Mouse (Mus musculus) left cerebral cortex, postnatal 10 days (tissue): ENCODE results near the gene Olfr56. TPM values are rescaled to one million over a fixed set of nuclear protein-coding genes. Genes with fewer than 3 reads are reported as not detected.
"Not testable (repeated sequence)": the region's sequence is repeated elsewhere in the genome, so short reads cannot be mapped to it uniquely, and the experiment has no call there.

ENCODE experiments used
- DNase-seq, 2 experiments: peaks; one replicate each; pipeline ENCODE4 v3.0.0; 2021 to 2022; ENCODE audit warnings: low spot score in 2 of 2, mixed read lengths in 1 of 2; ENCODE audit errors: extremely low spot score in 1 of 2
- intact Hi-C: fragments of 180-260 bp; cut with DNase I; formaldehyde crosslinking; loops from one replicate; pipeline ENCODE4 v1.15.1; 2025
- total RNA-seq, 2 experiments: library from RNA; stranded (reverse); gene quantifications; 2 replicates each; pipeline ENCODE4 v1.2.3; 2021

Olfr56 gene
- total RNA-seq: not detected

- intact Hi-C loops, DNase-seq: not testable (repeated sequence)
Measured at GRCm38 (mm10) chr11:48978240-48978939, at the start of gene Olfr56. Gene Olfr56, plus strand, starts transcription at chr11:48978889.

- intact Hi-C loops, DNase-seq: not testable (repeated sequence)
Measured at GRCm38 (mm10) chr11:48933422-48933821, 45.3 kb upstream of the Olfr56 start.

DNA sequence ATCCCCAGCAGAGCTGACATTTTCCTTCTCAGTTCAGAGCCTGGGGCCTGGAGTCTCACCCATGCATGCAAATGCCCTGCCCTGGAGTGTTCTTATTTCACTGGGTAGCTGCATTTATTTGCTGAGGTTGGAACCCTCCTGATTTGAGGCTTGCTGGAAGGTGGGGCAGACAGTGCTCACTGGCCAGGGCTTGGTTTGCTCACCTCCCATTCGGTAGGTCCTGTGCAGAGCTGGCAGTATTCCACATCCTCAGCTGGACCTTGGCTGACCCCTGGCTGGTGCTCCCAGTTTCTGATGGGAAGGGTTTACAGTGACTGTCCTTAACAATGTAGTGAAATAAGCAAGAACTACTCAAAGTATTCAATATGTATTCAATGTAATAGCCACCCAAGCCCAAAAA, 44.8 kb upstream of the Olfr56 start:
- intact Hi-C loops, DNase-seq: not testable (repeated sequence)

DNA sequence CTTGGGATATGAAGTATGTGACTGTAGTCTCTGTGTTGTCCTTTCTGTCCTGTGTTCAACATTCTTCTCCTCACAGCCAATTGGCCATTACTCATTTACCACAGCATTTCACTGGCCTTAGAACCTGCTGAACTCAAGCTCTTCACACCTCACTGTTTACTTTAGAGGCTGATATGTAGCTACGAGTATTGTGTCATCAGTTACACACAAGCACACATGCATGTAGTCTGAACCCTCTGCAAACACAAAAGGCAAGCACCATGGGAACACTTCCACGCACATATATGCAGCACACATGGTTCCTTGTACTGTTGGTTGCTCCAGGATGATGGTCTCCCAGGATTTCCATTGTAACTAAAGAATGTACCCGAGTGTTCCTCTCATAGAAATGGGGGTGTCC, 43.4 kb upstream of the Olfr56 start:
- DNase-seq, intact Hi-C loops: not testable (repeated sequence)

GRCm38 (mm10) chr11:48939286-48939685, 39.4 kb upstream of the Olfr56 start:
- DNase-seq, intact Hi-C loops: not testable (repeated sequence)

DNA sequence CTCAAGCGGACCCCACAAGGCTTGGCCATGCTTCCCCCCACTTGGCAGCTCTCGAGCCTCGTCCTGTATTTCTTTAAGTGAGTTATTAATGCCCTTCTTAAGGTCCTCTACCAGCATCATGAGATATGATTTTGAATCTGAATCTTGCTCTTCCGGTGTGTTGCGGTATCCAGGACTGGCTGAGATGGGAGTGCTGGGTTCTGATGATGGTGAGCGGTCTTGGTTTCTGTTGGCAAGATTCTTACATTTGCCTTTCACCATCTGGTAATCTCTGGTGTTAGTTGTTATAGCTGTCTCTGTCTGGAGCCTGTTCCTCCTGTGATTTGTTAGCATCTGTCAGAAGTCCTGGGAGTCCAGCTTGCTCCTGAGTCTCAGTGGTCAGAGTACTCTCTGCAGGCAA, 32.6 kb upstream of the Olfr56 start, which contains the start of gene Psme2b:
Psme2b (minus strand) TSS at position 101 of the 400 bp plus-strand sequence.
- DNase-seq: not testable (repeated sequence)

DNA sequence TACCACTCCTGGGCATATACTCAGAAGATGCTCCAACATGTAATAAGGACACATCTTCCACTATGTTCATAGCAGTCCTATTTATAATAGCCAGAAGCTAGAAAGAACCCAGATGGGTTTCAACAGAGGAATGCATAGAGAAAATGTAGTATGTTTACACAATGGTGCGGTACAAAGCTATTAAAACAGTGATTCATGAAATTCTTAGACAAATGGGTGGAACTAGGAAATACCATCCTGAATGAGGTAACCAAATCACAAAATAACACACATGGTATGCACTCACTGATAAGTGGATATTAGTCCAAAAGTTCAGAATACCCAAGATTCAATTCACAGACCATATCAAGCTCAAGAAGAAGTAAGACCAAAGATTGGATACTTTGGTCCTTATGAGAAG, 4.0 kb upstream of the Olfr56 start:
- intact Hi-C loops: not testable (repeated sequence)

More for the DNA sequence above, 32.6 kb upstream of the Olfr56 start, which contains the start of gene Psme2b:
- intact Hi-C loops: not testable (repeated sequence)

DNA sequence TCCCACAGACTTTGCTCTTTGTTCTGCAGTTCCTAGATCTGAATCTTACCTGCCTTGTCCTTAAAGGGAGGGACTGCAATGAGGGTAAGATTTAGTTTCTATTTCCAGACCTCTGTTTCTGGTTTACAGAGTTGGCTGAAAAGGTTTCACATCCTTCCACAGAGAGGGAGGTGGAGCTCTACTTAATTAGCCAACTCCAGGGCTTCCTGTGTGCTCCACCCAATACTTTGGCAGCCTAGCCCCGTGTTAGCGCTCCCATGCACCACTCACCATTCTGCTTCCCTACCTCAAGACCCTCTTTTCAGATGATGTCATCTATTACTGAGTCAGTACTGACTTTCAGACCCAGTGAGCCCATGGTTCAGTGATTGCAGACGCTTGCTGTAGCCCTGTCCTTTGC, 562 bp downstream of the Olfr56 start, which contains the start of gene 9930111J21Rik1:
9930111J21Rik1 (minus strand) TSS at position 148 of the 400 bp plus-strand sequence.
- DNase-seq, intact Hi-C loops: not testable (repeated sequence)

More for the DNA sequence above, 4.0 kb upstream of the Olfr56 start:
- DNase-seq: not testable (repeated sequence)

DNA sequence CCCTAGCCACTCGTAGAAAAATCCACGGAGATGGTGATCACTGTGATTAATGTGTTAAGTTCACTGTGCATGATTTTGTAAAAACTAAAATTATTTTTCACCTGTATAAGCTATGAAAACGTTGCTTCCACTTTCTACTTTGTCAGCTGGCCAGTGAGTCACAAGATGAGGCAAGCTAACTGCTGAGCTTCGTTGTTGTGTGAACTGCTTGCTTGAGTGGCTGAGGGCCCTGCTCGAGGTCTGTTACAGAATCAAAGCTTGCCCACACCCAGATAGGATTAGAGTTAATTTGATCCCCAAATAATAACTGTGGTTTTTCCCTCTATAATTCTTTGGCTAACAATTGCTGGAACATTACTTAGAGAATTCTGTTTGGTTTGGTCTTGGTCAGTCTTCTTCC, 1.4 kb downstream of the Olfr56 start:
- not testable (repeated sequence) for DNase-seq

DNA sequence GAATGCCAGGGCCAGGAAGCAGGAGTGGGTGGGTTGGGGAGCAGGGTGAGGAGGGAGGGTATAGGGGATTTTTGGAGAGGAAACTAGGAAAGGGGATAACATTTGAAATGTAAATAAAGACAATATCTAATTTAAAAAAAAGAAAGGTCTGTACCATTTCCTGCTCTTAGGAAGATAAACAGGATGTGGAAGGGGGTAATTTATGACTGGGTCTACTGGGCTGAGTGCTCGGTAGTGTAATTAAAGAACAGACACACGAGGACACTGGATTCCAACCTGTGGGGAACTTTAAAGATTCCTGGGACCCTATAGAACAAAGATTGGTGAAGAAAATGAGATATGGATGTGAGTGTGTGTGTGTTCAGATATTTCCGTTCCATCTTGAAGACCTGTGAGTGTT, 4.2 kb downstream of the Olfr56 start:
- intact Hi-C loops: not testable (repeated sequence)

More for the DNA sequence above, 1.4 kb downstream of the Olfr56 start:
- intact Hi-C loops: not testable (repeated sequence)

DNA sequence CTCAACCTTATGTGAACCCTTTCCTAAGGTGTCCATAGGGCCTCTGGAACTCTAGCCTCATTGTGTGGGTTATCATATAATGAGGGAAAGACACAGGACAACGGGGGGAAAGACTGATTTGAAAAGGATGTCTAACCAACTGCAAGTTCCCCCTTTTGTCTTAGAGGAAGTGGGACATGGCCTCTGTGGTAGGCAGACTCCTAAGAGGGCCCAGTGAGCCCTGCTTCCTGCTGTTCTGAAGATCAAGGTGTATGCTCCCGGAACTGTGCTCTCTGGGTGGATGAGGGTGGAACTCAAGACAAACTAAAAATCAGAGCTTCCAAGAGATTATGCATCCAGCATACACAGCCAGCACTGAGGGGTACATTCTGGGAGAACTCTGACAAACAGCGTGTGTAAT, 9.5 kb downstream of the Olfr56 start:
- intact Hi-C loops: not testable (repeated sequence)

More for the DNA sequence above, 4.2 kb downstream of the Olfr56 start:
- DNase-seq: not testable (repeated sequence)

GRCm38 (mm10) chr11:48989981-48990380, 11.3 kb downstream of the Olfr56 start:
- DNase-seq, intact Hi-C loops: not testable (repeated sequence)

More for the DNA sequence above, 9.5 kb downstream of the Olfr56 start:
- DNase-seq: not testable (repeated sequence)

GRCm38 (mm10) chr11:48991740-48992520, 13.2 kb downstream of the Olfr56 start, which contains the start of gene Gm12185:
Gene Gm12185, minus strand, starts transcription at chr11:48992226.
- DNase-seq, intact Hi-C loops: not testable (repeated sequence)

GRCm38 (mm10) chr11:48993296-48993695, 14.6 kb downstream of the Olfr56 start:
- DNase-seq, intact Hi-C loops: not testable (repeated sequence)

GRCm38 (mm10) chr11:48994018-48994417, 15.3 kb downstream of the Olfr56 start, which contains the start of gene Tgtp1:
Gene Tgtp1, minus strand, starts transcription at chr11:48994172.
- DNase-seq, intact Hi-C loops: not testable (repeated sequence)

DNA sequence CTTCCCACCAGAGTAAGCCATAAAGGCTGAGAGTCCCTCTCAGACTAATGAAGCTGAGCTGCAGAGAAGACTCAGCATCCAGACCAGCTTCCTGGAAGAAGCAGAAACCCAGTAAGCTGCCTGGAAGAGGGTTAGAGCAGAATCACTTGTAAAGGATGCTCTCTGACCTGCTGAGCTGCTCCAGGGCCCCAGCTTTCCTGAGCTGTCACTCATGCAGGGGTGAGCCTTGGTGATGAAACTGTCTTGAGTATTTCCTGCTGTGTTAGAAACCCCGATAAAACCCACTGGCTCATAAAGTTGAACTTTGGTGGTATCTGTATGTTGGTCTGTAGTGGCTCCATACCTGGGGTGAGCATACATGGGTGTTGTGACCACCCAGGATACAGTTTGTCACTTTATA, 21.7 kb downstream of the Olfr56 start:
- DNase-seq, intact Hi-C loops: not testable (repeated sequence)

- intact Hi-C loops, DNase-seq: not testable (repeated sequence)
Measured at GRCm38 (mm10) chr11:49006317-49006716, 27.6 kb downstream of the Olfr56 start.

DNA sequence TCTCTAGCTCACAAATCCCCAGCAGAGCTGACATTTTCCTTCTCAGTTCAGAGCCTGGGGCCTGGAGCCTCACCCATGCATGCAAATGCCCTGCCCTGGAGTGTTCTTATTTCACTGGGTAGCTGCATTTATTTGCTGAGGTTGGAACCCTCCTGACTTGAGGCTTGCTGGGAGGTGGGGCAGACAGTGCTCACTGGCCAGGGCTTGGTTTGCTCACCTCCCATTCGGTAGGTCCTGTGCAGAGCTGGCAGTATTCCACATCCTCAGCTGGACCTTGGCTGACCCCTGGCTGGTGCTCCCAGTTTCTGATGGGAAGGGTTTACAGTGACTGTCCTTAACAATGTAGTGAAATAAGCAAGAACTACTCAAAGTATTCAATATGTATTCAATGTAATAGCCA, 28.1 kb downstream of the Olfr56 start:
- DNase-seq, intact Hi-C loops: not testable (repeated sequence)

GRCm38 (mm10) chr11:49012074-49012473, 33.4 kb downstream of the Olfr56 start:
- DNase-seq, intact Hi-C loops: not testable (repeated sequence)
